Mouse (Mus musculus) mesoderm, embryonic 11.5 days (tissue): ENCODE results near the gene Wfikkn2.

Source experiments
- DNase-seq: peaks from one replicate; pipeline ENCODE4 v3.0.0-alpha.2; 2012; ENCODE audit warnings: low read depth, low spot score

Gene Wfikkn2

DNA sequence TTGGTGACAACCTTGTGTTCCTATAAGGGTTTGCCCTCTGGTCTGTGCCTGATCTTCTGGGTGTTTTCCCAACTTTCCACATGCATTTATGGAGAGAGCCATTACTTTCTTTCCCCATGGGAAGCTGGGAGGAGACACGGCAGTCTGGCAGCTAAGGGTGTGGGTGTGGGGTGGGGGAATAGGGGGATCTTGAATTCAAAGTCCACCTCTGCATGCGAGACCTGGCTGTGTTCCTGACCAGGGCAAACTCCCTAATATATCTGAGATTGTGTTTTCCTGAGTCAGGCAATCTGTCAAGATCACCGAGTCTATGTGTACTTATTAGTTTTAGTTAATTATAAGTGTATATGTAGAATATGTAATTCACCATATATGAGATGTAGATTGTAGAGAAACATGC lies 49.5 kb downstream of the Wfikkn2 start:
- no peak for DNase-seq

DNA sequence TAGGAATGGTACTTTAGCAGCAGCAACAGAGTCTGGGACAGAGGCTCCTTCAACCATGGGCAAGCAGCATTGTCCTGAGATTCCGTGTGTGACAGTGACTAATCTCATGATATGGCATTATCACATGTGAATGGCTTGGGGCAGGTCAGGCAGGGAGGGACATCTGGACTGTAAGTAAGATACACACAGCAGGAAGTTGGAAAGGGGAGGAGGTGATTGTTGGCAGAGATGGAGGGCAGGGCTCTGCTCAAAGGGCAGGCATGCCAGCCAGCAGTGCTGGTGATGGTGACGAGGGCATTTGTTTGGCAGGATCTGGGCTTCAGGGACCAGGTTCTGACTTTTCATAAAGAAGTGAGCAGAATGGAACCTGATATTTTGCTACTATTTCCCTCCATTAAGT lies 52.7 kb downstream of the Wfikkn2 start:
- DNase-seq: no peak

DNA sequence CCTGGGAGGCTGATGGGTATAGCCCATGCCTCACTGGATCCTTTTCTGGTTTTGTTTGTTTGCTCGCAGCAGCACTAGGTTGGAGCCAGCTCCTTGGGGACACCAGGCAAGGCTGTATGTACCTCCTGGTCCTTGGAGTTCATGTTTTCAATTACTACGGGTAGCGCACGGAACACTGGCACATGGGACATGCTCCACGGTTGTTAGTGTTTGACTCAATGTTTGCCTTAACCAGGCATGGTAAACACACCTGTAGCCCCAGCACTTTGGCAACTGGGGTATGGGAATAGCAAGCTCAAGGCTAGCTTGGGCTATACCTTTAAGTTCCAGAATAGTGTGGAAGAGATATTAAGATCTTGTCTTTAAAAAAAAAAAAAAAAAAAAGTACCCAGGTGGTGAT lies 55.1 kb downstream of the Wfikkn2 start:
- no peak for DNase-seq

- no peak for DNase-seq
These were observed 56.2 kb downstream of the Wfikkn2 start for GRCm38 (mm10) chr11:94189579-94189978.
